Mouse (Mus musculus): ENCODE results near the gene Ugt1a10. TPM values are rescaled to one million over a fixed set of nuclear protein-coding genes. Genes with fewer than 3 reads are reported as not detected.

Ugt1a10 gene
- polyA plus RNA-seq, 1 experiment, result 0.16 TPM

- H3K36me3 ChIP-seq (ENCODE audit: control insufficient read depth, insufficient read depth, low read length), result no peaks in the 10 kb centered on the region
- 61% methylated on average over 2 of the region's 2 CpGs for WGBS
Measured at GRCm38 (mm10) chr1:88227482-88227881, 172.3 kb downstream of the Ugt1a10 start.

GRCm38 (mm10) chr1:88228121-88228520 is 172.9 kb downstream of the Ugt1a10 start:
- WGBS, result 74% methylated on average over 7 of the region's 7 CpGs
- Histone ChIP-seq H3K4me3 (ENCODE audit: control insufficient read depth, insufficient read depth, low read length) (no peak overlapping the region), H3K27ac (ENCODE audit: control insufficient read depth, insufficient read depth, low read length) (no peak overlapping the region), H3K4me1 (replicated peaks; ENCODE audit: control insufficient read depth, insufficient read depth, low read length) (no peaks in the 10 kb centered on the region), H3K27me3 (ENCODE audit: control insufficient read depth, insufficient read depth, low read length) (no peaks in the 10 kb centered on the region), H3K36me3 (ENCODE audit: control insufficient read depth, insufficient read depth, low read length) (no peaks in the 10 kb centered on the region)
- TF ChIP-seq POLR2A (IDR thresholded peaks at IDR 0.05; ENCODE audit: control insufficient read depth, extremely low read depth, insufficient read depth, low read length, poor library complexity) (no peak), CTCF (IDR thresholded peaks at IDR 0.05; ENCODE audit: borderline replicate concordance, control insufficient read depth, extremely low read depth, insufficient read depth, low read length, poor library complexity) (no peak)
- no peak for DNase-seq

More at GRCm38 (mm10) chr1:88227482-88227881, 172.3 kb downstream of the Ugt1a10 start:
- no peaks in the 10 kb centered on the region for H3K4me1 ChIP-seq (replicated peaks; ENCODE audit: control insufficient read depth, insufficient read depth, low read length)
- DNase-seq, result no peak
- no peak overlapping the region for H3K27ac ChIP-seq (ENCODE audit: control insufficient read depth, insufficient read depth, low read length)
- no peak for TF ChIP-seq POLR2A (IDR thresholded peaks at IDR 0.05; ENCODE audit: control insufficient read depth, extremely low read depth, insufficient read depth, low read length, poor library complexity)
- TF ChIP-seq CTCF (IDR thresholded peaks at IDR 0.05; ENCODE audit: borderline replicate concordance, control insufficient read depth, extremely low read depth, insufficient read depth, low read length, poor library complexity), result no peak
- no peak overlapping the region for H3K4me3 ChIP-seq (ENCODE audit: control insufficient read depth, insufficient read depth, low read length)
- no peaks in the 10 kb centered on the region for H3K27me3 ChIP-seq (ENCODE audit: control insufficient read depth, insufficient read depth, low read length)

GRCm38 (mm10) chr1:88229566-88229965 is 174.4 kb downstream of the Ugt1a10 start:
- H3K27me3 ChIP-seq (ENCODE audit: control insufficient read depth, insufficient read depth, low read length), result no peaks in the 10 kb centered on the region
- TF ChIP-seq POLR2A (IDR thresholded peaks at IDR 0.05; ENCODE audit: control insufficient read depth, extremely low read depth, insufficient read depth, low read length, poor library complexity), result no peak
- no peak for TF ChIP-seq CTCF (IDR thresholded peaks at IDR 0.05; ENCODE audit: borderline replicate concordance, control insufficient read depth, extremely low read depth, insufficient read depth, low read length, poor library complexity)
- WGBS, result 87% methylated on average over 3 of the region's 3 CpGs
- no peaks in the 10 kb centered on the region for H3K4me1 ChIP-seq (replicated peaks; ENCODE audit: control insufficient read depth, insufficient read depth, low read length)
- H3K27ac ChIP-seq (ENCODE audit: control insufficient read depth, insufficient read depth, low read length), result no peak overlapping the region
- H3K36me3 ChIP-seq (ENCODE audit: control insufficient read depth, insufficient read depth, low read length), result no peaks in the 10 kb centered on the region
- H3K4me3 ChIP-seq (ENCODE audit: control insufficient read depth, insufficient read depth, low read length), result no peak overlapping the region
- DNase-seq, result no peak

- Histone ChIP-seq H3K27me3 (ENCODE audit: control insufficient read depth, insufficient read depth, low read length) (no peaks in the 10 kb centered on the region), H3K4me3 (ENCODE audit: control insufficient read depth, insufficient read depth, low read length) (no peak overlapping the region), H3K27ac (ENCODE audit: control insufficient read depth, insufficient read depth, low read length) (no peak overlapping the region), H3K4me1 (replicated peaks; ENCODE audit: control insufficient read depth, insufficient read depth, low read length) (no peaks in the 10 kb centered on the region), H3K36me3 (ENCODE audit: control insufficient read depth, insufficient read depth, low read length) (no peaks in the 10 kb centered on the region)
- WGBS, result 90% methylated on average over 5 of the region's 5 CpGs
- no peak for DNase-seq
- no peak for TF ChIP-seq POLR2A (IDR thresholded peaks at IDR 0.05; ENCODE audit: control insufficient read depth, extremely low read depth, insufficient read depth, low read length, poor library complexity)
- TF ChIP-seq CTCF (IDR thresholded peaks at IDR 0.05; ENCODE audit: borderline replicate concordance, control insufficient read depth, extremely low read depth, insufficient read depth, low read length, poor library complexity), result no peak
Measured at GRCm38 (mm10) chr1:88229986-88230385, 174.8 kb downstream of the Ugt1a10 start.

GRCm38 (mm10) chr1:88230421-88230820 is 175.2 kb downstream of the Ugt1a10 start:
- H3K27me3 ChIP-seq (ENCODE audit: control insufficient read depth, insufficient read depth, low read length), result no peaks in the 10 kb centered on the region
- no peak for DNase-seq
- no peaks in the 10 kb centered on the region for H3K36me3 ChIP-seq (ENCODE audit: control insufficient read depth, insufficient read depth, low read length)
- H3K4me1 ChIP-seq (replicated peaks; ENCODE audit: control insufficient read depth, insufficient read depth, low read length), result no peaks in the 10 kb centered on the region
- no peak overlapping the region for H3K27ac ChIP-seq (ENCODE audit: control insufficient read depth, insufficient read depth, low read length)
- WGBS, result 74% methylated on average over 7 of the region's 7 CpGs
- no peak overlapping the region for H3K4me3 ChIP-seq (ENCODE audit: control insufficient read depth, insufficient read depth, low read length)
- TF ChIP-seq CTCF (IDR thresholded peaks at IDR 0.05; ENCODE audit: borderline replicate concordance, control insufficient read depth, extremely low read depth, insufficient read depth, low read length, poor library complexity) (no peak), POLR2A (IDR thresholded peaks at IDR 0.05; ENCODE audit: control insufficient read depth, extremely low read depth, insufficient read depth, low read length, poor library complexity) (no peak)

GRCm38 (mm10) chr1:88230981-88231802 is 176.0 kb downstream of the Ugt1a10 start:
- no peak for DNase-seq
- 80% methylated on average over 6 of the region's 6 CpGs for WGBS
- H3K27me3 ChIP-seq (ENCODE audit: control insufficient read depth, insufficient read depth, low read length), result no peaks in the 10 kb centered on the region
- H3K4me1 ChIP-seq (replicated peaks; ENCODE audit: control insufficient read depth, insufficient read depth, low read length), result no peaks in the 10 kb centered on the region
- TF ChIP-seq CTCF (IDR thresholded peaks at IDR 0.05; ENCODE audit: borderline replicate concordance, control insufficient read depth, extremely low read depth, insufficient read depth, low read length, poor library complexity) (no peak), POLR2A (IDR thresholded peaks at IDR 0.05; ENCODE audit: control insufficient read depth, extremely low read depth, insufficient read depth, low read length, poor library complexity) (no peak)
- no peak overlapping the region for H3K27ac ChIP-seq (ENCODE audit: control insufficient read depth, insufficient read depth, low read length)
- no peak overlapping the region for H3K4me3 ChIP-seq (ENCODE audit: control insufficient read depth, insufficient read depth, low read length)
- H3K36me3 ChIP-seq (ENCODE audit: control insufficient read depth, insufficient read depth, low read length), result no peaks in the 10 kb centered on the region
